Mouse (Mus musculus): ENCODE data around the gene Gm10306. TPM values are rescaled to one million over a fixed set of nuclear protein-coding genes. Genes with fewer than 3 reads are reported as not detected.

Gm10306 gene
- polyA plus RNA-seq, 1 experiment from 2014 or later, result 0.79 TPM

- Histone ChIP-seq H3K4me3 (replicated peaks) (no peak overlapping the region), H3K27ac (no peak overlapping the region), H3K27me3 (no peaks in the 10 kb centered on the region), H3K4me2 (no peak overlapping the region), H3K36me3 (no peaks in the 10 kb centered on the region), H3K4me1 (replicated peaks) (peaks cover 4% of the 10 kb centered on the region), H3K9me3 (no peaks in the 10 kb centered on the region), H3K9ac (replicated peaks) (no peak overlapping the region)
- WGBS, result 74% methylated on average over 1 of the region's 1 CpGs
- no peak for ATAC-seq (ENCODE audit: insufficient number of reproducible peaks, insufficient read depth, low FRiP score, low TSS enrichment, low read depth)
Observed at GRCm38 (mm10) chr4:94560316-94560715, 4.0 kb downstream of the Gm10306 start.

- H3K4me2 ChIP-seq, result no peak overlapping the region
- H3K4me3 ChIP-seq (replicated peaks), result no peak overlapping the region
- H3K27me3 ChIP-seq, result no peaks in the 10 kb centered on the region
- 69% methylated on average over 7 of the region's 7 CpGs for WGBS
- no peaks in the 10 kb centered on the region for H3K9me3 ChIP-seq
- ATAC-seq (ENCODE audit: insufficient number of reproducible peaks, insufficient read depth, low FRiP score, low TSS enrichment, low read depth), result no peak
- peaks cover 5% of the 10 kb centered on the region for H3K36me3 ChIP-seq
- no peak overlapping the region for H3K27ac ChIP-seq
- H3K4me1 ChIP-seq (replicated peaks), result no peaks in the 10 kb centered on the region
- no peak overlapping the region for H3K9ac ChIP-seq (replicated peaks)
Observed at GRCm38 (mm10) chr4:94561954-94562648, 5.8 kb downstream of the Gm10306 start.

DNA sequence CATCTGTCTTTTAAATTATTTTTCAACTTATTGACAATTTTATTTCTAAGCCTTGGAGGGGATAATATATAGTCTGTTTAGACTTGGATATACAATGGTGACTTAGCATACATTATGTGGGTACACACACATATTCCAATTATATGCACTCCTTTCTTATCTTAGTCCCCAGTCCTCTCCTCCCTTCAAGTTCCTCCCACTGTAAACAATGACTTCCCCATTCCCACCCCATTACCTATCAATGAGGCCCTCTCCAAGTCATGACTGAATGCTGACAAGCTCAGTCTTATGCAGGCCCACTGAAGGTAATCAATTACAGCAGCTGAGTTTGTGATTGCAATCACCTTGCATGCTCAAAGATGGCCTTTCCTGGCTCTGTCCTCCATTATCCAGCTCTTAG lies 8.0 kb downstream of the Gm10306 start:
- no peaks in the 10 kb centered on the region for H3K9me3 ChIP-seq
- no peak overlapping the region for H3K4me3 ChIP-seq (replicated peaks)
- no peak for ATAC-seq (ENCODE audit: insufficient number of reproducible peaks, insufficient read depth, low FRiP score, low TSS enrichment, low read depth)
- H3K36me3 ChIP-seq, result peaks cover 14% of the 10 kb centered on the region
- no peak overlapping the region for H3K9ac ChIP-seq (replicated peaks)
- no peaks in the 10 kb centered on the region for H3K4me1 ChIP-seq (replicated peaks)
- no peaks in the 10 kb centered on the region for H3K27me3 ChIP-seq
- no peak overlapping the region for H3K4me2 ChIP-seq
- H3K27ac ChIP-seq, result no peak overlapping the region

DNA sequence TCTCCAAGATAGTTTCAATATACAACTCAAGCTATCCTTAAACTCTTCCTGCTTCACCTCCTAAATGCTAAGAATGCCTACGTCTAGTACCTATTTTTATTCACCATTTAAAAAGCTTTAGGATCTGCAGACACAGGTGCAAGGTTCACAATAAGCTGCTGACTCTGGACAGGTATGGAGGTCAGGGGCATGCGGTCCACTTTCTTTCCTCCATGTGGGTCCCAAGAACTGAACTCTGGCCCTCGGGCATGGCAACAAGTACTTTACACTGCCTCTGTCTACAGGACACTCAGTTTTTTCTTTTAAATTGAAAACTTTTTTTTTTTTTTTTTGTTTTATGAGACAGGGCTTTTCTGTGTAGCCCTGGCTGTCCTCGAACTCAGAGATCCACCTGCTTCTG lies 16.3 kb downstream of the Gm10306 start:
- Histone ChIP-seq H3K9me3 (no peaks in the 10 kb centered on the region), H3K27me3 (no peaks in the 10 kb centered on the region), H3K9ac (replicated peaks) (no peak overlapping the region), H3K27ac (no peak overlapping the region), H3K4me3 (replicated peaks) (no peak overlapping the region), H3K4me2 (no peak overlapping the region), H3K4me1 (replicated peaks) (no peaks in the 10 kb centered on the region), H3K36me3 (peaks cover 56% of the 10 kb centered on the region)
- 97% methylated on average over 4 of the region's 4 CpGs for WGBS
- ATAC-seq (ENCODE audit: insufficient number of reproducible peaks, insufficient read depth, low FRiP score, low TSS enrichment, low read depth), result no peak

GRCm38 (mm10) chr4:94591765-94592381 lies 35.5 kb downstream of the Gm10306 start:
- no peaks in the 10 kb centered on the region for H3K36me3 ChIP-seq
- H3K27me3 ChIP-seq, result no peaks in the 10 kb centered on the region
- H3K4me3 ChIP-seq (replicated peaks), result no peak overlapping the region
- H3K4me2 ChIP-seq, result no peak overlapping the region
- 82% methylated on average over 4 of the region's 4 CpGs for WGBS
- no peaks in the 10 kb centered on the region for H3K4me1 ChIP-seq (replicated peaks)
- ATAC-seq (ENCODE audit: insufficient number of reproducible peaks, insufficient read depth, low FRiP score, low TSS enrichment, low read depth), result no peak
- H3K9ac ChIP-seq (replicated peaks), result no peak overlapping the region
- H3K27ac ChIP-seq, result no peak overlapping the region
- H3K9me3 ChIP-seq, result no peaks in the 10 kb centered on the region

DNA sequence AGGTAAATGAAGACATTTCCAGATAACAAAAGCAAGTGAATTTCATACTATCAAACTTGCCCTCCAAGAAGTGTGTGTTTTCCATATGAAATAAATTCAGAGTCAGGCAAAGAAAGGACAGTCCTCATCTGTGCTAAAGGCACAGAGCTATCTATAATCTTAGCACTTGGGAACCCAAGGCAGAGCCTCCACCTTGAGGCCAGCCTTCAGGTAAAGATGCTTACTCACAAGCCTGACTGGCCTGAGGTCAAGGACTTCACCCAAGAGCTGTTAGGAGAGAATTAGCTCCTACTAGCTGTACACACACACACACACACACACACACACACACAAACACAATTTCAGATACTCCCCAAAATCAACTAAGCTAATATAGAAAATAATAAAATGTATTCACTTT lies 36.4 kb downstream of the Gm10306 start:
- ATAC-seq (ENCODE audit: insufficient number of reproducible peaks, insufficient read depth, low FRiP score, low TSS enrichment, low read depth), result no peak
- no peaks in the 10 kb centered on the region for H3K27me3 ChIP-seq
- H3K4me2 ChIP-seq, result no peak overlapping the region

GRCm38 (mm10) chr4:94601395-94601794 lies 45.0 kb downstream of the Gm10306 start:
- Histone ChIP-seq H3K4me1 (replicated peaks) (peaks cover 21% of the 10 kb centered on the region), H3K27me3 (no peaks in the 10 kb centered on the region), H3K4me2 (peak overlapping the region; percentile 73), H3K9ac (replicated peaks) (no peak overlapping the region), H3K27ac (no peak overlapping the region), H3K9me3 (no peaks in the 10 kb centered on the region), H3K36me3 (no peaks in the 10 kb centered on the region), H3K4me3 (replicated peaks) (0 out of 2 replicates have a peak overlapping the region, but pooled peaks have one; percentile 93)
- ATAC-seq (ENCODE audit: insufficient number of reproducible peaks, insufficient read depth, low FRiP score, low TSS enrichment, low read depth), result no peak
- 87% methylated on average over 4 of the region's 4 CpGs for WGBS

More for the DNA sequence above, 36.4 kb downstream of the Gm10306 start:
- H3K27ac ChIP-seq, result no peak overlapping the region
- H3K9ac ChIP-seq (replicated peaks), result no peak overlapping the region
- no peaks in the 10 kb centered on the region for H3K36me3 ChIP-seq
- no peaks in the 10 kb centered on the region for H3K4me1 ChIP-seq (replicated peaks)
- H3K4me3 ChIP-seq (replicated peaks), result no peak overlapping the region
- H3K9me3 ChIP-seq, result no peaks in the 10 kb centered on the region

GRCm38 (mm10) chr4:94602496-94603030 lies 46.2 kb downstream of the Gm10306 start:
- Histone ChIP-seq H3K9ac (replicated peaks) (peak overlapping the region; percentile 91), H3K4me3 (replicated peaks) (peak overlapping the region; percentile 93), H3K27me3 (no peaks in the 10 kb centered on the region), H3K27ac (peak overlapping the region; percentile 90), H3K9me3 (no peaks in the 10 kb centered on the region), H3K36me3 (no peaks in the 10 kb centered on the region), H3K4me2 (peak overlapping the region; percentile 73), H3K4me1 (replicated peaks) (peaks cover 21% of the 10 kb centered on the region)
- WGBS, result under 1% methylated on average over 33 of the region's 33 CpGs
- no peak; the same call in 1 of the 2 replicates for ATAC-seq (ENCODE audit: insufficient number of reproducible peaks, insufficient read depth, low FRiP score, low TSS enrichment, low read depth)

DNA sequence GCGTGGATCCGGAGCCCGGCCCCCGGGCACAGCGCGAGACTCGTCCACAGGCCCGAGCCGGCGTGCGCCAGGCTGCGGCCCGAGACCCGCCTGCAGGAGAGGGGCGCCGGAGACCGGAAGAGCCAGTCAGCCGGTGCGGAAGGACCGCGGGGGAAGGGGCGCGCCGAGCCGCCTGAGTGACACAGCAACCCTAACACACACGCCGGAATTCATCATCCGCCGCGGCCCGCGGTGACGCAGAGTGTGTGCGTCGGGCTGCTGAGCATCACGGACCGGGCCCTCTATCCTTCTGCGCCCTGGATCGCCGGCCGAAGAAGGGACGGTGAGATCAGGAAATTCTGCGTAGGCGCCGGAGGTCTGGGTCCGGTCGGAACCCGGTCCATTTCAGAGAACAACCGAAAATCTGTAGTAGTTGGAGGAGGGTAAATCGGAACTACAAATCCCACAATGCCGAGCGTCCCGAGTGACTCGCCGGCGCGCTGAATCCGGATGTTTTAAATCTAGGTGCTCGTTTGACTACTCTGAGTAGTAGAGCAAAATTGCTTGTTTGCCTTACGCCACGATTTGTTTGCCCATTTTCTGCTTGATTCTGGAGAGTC lies 46.8 kb downstream of the Gm10306 start, which contains the start of gene Plaa:
Plaa (minus strand) TSS at position 214 of the 599 bp plus-strand sequence.
- H3K36me3 ChIP-seq, result no peaks in the 10 kb centered on the region
- H3K4me1 ChIP-seq (replicated peaks), result peaks cover 21% of the 10 kb centered on the region
- peak within 1 kb of the TSS; percentile 91 for H3K9ac ChIP-seq (replicated peaks)
- H3K27me3 ChIP-seq, result no peaks in the 10 kb centered on the region
- H3K9me3 ChIP-seq, result no peaks in the 10 kb centered on the region
- ATAC-seq (ENCODE audit: insufficient number of reproducible peaks, insufficient read depth, low FRiP score, low TSS enrichment, low read depth), result peak; percentile 99
- under 1% methylated on average over 57 of the region's 61 CpGs for WGBS
- peak within 1 kb of the TSS; percentile 90 for H3K27ac ChIP-seq
- H3K4me3 ChIP-seq (replicated peaks), result peak within 1 kb of the TSS; percentile 93
- peak within 1 kb of the TSS; percentile 73 for H3K4me2 ChIP-seq

DNA sequence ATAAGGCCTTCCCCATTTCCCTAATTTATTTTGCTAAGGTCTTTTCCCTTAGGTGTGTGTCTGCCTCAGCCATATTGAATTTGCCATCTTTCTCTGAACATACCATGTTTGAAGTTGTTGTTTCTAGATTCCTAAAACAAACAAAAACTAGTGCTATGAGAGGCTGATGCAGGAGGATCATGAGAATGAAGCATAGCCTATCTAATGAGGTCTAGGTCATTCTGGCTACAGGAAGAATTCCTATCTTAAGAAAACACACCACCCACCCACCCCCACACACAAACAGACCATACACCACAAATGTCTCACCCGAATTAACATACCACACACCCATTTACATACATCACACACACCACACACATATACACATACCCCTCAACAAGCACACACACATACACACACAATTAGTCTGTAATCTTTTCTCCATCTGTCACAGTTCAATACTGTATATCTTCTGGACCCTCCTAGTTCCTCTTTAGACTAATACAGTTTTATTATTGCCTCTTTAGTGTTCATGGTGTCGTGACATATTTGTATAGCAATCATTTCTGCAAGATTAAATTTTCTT lies 48.2 kb downstream of the Gm10306 start:
- no peaks in the 10 kb centered on the region for H3K27me3 ChIP-seq
- no peak overlapping the region for H3K4me3 ChIP-seq (replicated peaks)
- peaks cover 21% of the 10 kb centered on the region for H3K4me1 ChIP-seq (replicated peaks)
- ATAC-seq (ENCODE audit: insufficient number of reproducible peaks, insufficient read depth, low FRiP score, low TSS enrichment, low read depth), result no peak
- H3K9me3 ChIP-seq, result no peaks in the 10 kb centered on the region
- no peaks in the 10 kb centered on the region for H3K36me3 ChIP-seq
- H3K9ac ChIP-seq (replicated peaks), result no peak overlapping the region
- WGBS, result 88% methylated on average over 2 of the region's 2 CpGs
- H3K27ac ChIP-seq, result no peak overlapping the region
- peak overlapping the region; percentile 73; the same call in 1 of the 2 replicates for H3K4me2 ChIP-seq

GRCm38 (mm10) chr4:94605591-94605990 lies 49.2 kb downstream of the Gm10306 start:
- H3K27me3 ChIP-seq, result no peaks in the 10 kb centered on the region
- H3K4me2 ChIP-seq, result no peak overlapping the region
- 88% methylated on average over 2 of the region's 2 CpGs for WGBS
- no peak overlapping the region for H3K27ac ChIP-seq
- no peak overlapping the region for H3K4me3 ChIP-seq (replicated peaks)
- no peaks in the 10 kb centered on the region for H3K36me3 ChIP-seq
- no peak overlapping the region for H3K9ac ChIP-seq (replicated peaks)
- peaks cover 19% of the 10 kb centered on the region for H3K4me1 ChIP-seq (replicated peaks)
- no peak for ATAC-seq (ENCODE audit: insufficient number of reproducible peaks, insufficient read depth, low FRiP score, low TSS enrichment, low read depth)
- H3K9me3 ChIP-seq, result no peaks in the 10 kb centered on the region
